In the genomic region with DNA sequence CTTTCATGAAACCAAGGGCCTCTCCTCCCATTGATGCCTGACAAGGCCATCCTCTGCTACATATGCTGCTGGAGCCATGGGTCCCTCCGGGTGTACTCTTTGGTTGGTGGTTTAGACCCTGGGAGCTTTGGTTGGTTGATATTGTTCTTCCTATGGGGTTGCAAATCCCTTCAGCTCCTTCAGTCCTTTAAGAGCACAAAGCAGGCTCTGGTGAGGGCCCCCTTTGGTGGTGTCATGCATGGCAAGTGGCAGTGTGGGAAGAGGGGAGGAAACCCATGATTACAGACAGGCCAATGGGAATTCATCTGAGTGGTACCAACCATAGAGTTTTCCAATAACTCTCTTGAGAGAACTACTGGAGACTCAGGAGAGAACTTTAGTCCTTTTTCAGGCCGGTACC, we compare ENCODE assay signal across 4 mouse cellular contexts.
DNase-seq lines count a peak whose midpoint lies in the region; ATAC-seq lines count a peak whose summit lies in the region.
"Not testable (repeated sequence)": the region's sequence is repeated elsewhere in the genome, so short reads cannot be mapped to it uniquely, and the experiment has no call there.

No protein-coding gene starts in this region.

- 77% methylated on average over 2 of the region's 2 CpGs for WGBS in embryonic facial prominence, embryonic 10.5 days
- 81% methylated on average over 2 of the region's 2 CpGs for WGBS in lung, embryonic 15.5 days

- peak; percentile 42 for DNase-seq in ES-CJ7 (ENCODE audit: low read depth, low spot score)
- DNase-seq in embryonic facial prominence, embryonic 10.5 days (ENCODE audit: low spot score) = not testable (repeated sequence)
- peak; percentile 74 for DNase-seq in heart, adult 11 months

- not testable (repeated sequence) for H3K9ac ChIP-seq in lung, embryonic 15.5 days

- H3K4me3 ChIP-seq in embryonic facial prominence, embryonic 10.5 days; lung, embryonic 15.5 days: not testable (repeated sequence)

- not testable (repeated sequence) for H3K9me3 ChIP-seq in embryonic facial prominence, embryonic 10.5 days; lung, embryonic 15.5 days

- peak overlapping the region; percentile 8; the same call in 1 of the 2 replicates for H3K27ac ChIP-seq in embryonic facial prominence, embryonic 10.5 days (replicated peaks)
- H3K27ac ChIP-seq in lung, embryonic 15.5 days = 0 out of 2 replicates have a peak overlapping the region, but pooled peaks have one; percentile 6

- not testable (repeated sequence) for H3K36me3 ChIP-seq in embryonic facial prominence, embryonic 10.5 days (replicated peaks); lung, embryonic 15.5 days

- H3K4me1 ChIP-seq in embryonic facial prominence, embryonic 10.5 days = peaks cover 20% of the 10 kb centered on the region
- H3K4me1 ChIP-seq in lung, embryonic 15.5 days = not testable (repeated sequence)

- not testable (repeated sequence) for ATAC-seq in lung, embryonic 15.5 days (ENCODE audit: borderline replicate concordance, extremely low read depth, low FRiP score, low TSS enrichment)

- H3K4me2 ChIP-seq in lung, embryonic 15.5 days = not testable (repeated sequence)

- peaks cover 16% of the 10 kb centered on the region; the same call in 1 of the 2 replicates for H3K27me3 ChIP-seq in embryonic facial prominence, embryonic 10.5 days (replicated peaks; ENCODE audit: low read depth, poor library complexity, severe bottlenecking)
- not testable (repeated sequence) for H3K27me3 ChIP-seq in lung, embryonic 15.5 days
